Mouse (Mus musculus) neural tube, embryonic 14.5 days (tissue): ENCODE measurements around the gene Add1. TPM values are rescaled to one million over a fixed set of nuclear protein-coding genes. Genes with fewer than 3 reads are reported as not detected.

ENCODE experiments used
- ATAC-seq: fragments of 200-750 bp; cut with Nextera tagmentation; 2 replicates; pipeline ENCODE4 v1.8.0; 2017; ENCODE audit warnings: low read depth, mild to moderate bottlenecking, moderate TSS enrichment, moderate library complexity
- H3K27ac ChIP-seq: fragments of 300-500 bp; sonication (generic); 2 replicates; pipeline ENCODE4 v1.5.1; 2014; ENCODE audit warnings: low read depth, mild to moderate bottlenecking, control low read depth, low read length, moderate library complexity, mixed read lengths
- H3K27me3 ChIP-seq: fragments of 300-500 bp; sonication (generic); 2 replicates; pipeline ENCODE4 v1.6.1; 2014; ENCODE audit warnings: low read length; ENCODE audit not compliant: control insufficient read depth, insufficient read depth
- H3K36me3 ChIP-seq: fragments of 300-500 bp; sonication (generic); 2 replicates; pipeline ENCODE4 v1.6.1; 2014; ENCODE audit warnings: low read length, mixed read lengths; ENCODE audit not compliant: control insufficient read depth, insufficient read depth
- H3K4me1 ChIP-seq: fragments of 300-500 bp; sonication (generic); 2 replicates; pipeline ENCODE4 v1.6.1; 2014; ENCODE audit warnings: low read length; ENCODE audit not compliant: control insufficient read depth, insufficient read depth
- H3K4me2 ChIP-seq: fragments of 300-500 bp; sonication (generic); 2 replicates; pipeline ENCODE4 v1.6.1; 2014; ENCODE audit warnings: mild to moderate bottlenecking, low read depth, low read length, control low read depth
- H3K4me3 ChIP-seq: fragments of 300-500 bp; sonication (generic); 2 replicates; pipeline ENCODE4 v1.5.1; 2014; ENCODE audit warnings: low read depth, low read length, control low read depth, mixed read lengths
- H3K9ac ChIP-seq: fragments of 300-500 bp; sonication (generic); replicated peaks from 2 replicates; pipeline ENCODE4 v1.6.1; 2014; ENCODE audit warnings: low read depth, mild to moderate bottlenecking, control low read depth, low read length, mixed read lengths
- H3K9me3 ChIP-seq: fragments of 300-500 bp; sonication (generic); 2 replicates; pipeline ENCODE4 v1.6.1; 2016; ENCODE audit warnings: low read length; ENCODE audit not compliant: control insufficient read depth
- WGBS: fragments of 180-500 bp; shearing (Covaris S2); extraction: QIAGEN DNeasy Blood & Tissue Kit; methylation state at CpG from one replicate; pipeline ENCODE4 v1.1.7; 2014; 5-methylcytosine and 5-hydroxymethylcytosine counted together
- microRNA-seq: library from miRNA; unstranded; fragments of <30 nt; microRNA quantifications from one replicate; pipeline ENCODE4, GENCODE M21; 2016
- polyA plus RNA-seq: library from polyadenylated mRNA; unstranded; fragments of >200 nt; fragmentation: Nextera tagmentation; extraction: Ambion mirVana; gene quantifications from 2 replicates; pipeline ENCODE4 v1.2.1, GENCODE M21; 2014

Add1 gene
- polyA plus RNA-seq, 1 experiment from 2014 or later = 213 TPM

DNA sequence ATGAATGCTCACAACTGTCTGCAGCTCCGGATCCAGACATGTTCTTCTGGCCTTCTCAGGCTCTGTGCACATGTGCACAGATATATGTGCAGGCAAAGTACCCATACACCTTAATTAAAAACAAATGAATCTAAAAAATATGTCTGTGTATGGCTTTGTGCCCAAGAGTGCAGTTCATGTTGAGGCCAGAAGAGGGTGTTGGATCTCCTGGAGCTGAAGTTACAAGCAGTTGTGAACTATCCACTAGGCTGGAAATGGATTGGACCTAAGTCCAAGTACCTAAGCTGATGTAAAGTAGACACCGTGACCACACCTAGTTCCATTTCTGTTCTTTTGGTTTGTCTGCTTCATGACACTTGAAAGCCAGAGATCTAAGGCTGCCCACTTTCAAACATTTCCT lies 96.0 kb downstream of the Add1 start:
- WGBS = 82% methylated on average over 2 of the region's 2 CpGs
- ATAC-seq = no peak
- no peaks in the 10 kb centered on the region for H3K9me3 ChIP-seq
- no peak overlapping the region for H3K4me2 ChIP-seq
- H3K27ac ChIP-seq = no peak overlapping the region
- no peaks in the 10 kb centered on the region for H3K4me1 ChIP-seq
- no peaks in the 10 kb centered on the region for H3K36me3 ChIP-seq
- H3K4me3 ChIP-seq = no peak overlapping the region
- H3K27me3 ChIP-seq = no peaks in the 10 kb centered on the region
- H3K9ac ChIP-seq = no peak overlapping the region

DNA sequence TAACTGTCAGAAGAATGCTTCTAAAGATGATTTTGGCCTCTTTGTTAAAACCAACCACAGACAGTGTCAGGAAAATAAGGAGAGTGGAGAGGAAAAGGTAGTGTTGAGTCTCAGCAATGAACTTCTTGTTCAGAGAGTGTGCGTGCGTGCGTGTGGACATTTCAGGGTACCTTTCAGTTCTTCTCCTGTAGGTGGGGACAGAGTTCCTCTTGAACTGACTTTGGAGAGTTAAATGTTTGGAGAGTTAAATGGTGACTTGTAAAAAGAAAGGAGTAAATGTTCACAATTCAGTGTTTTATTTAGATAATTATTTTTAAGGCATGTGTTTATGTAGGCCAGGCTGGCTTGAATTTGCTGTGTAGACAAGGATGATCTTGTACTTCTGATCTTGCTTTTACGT lies 96.8 kb downstream of the Add1 start:
- ATAC-seq = no peak
- no peak overlapping the region for H3K27ac ChIP-seq
- no peaks in the 10 kb centered on the region for H3K4me1 ChIP-seq
- no peak overlapping the region for H3K4me3 ChIP-seq
- no peak overlapping the region for H3K9ac ChIP-seq
- no peaks in the 10 kb centered on the region for H3K27me3 ChIP-seq
- H3K4me2 ChIP-seq = no peak overlapping the region
- H3K9me3 ChIP-seq = no peaks in the 10 kb centered on the region
- H3K36me3 ChIP-seq = no peaks in the 10 kb centered on the region
- WGBS = 75% methylated on average over 4 of the region's 4 CpGs

Small RNA genes within 50 kb of the gene (microRNA-seq; reads per million reads assigned to microRNA genes)
- not detected for gene Mir7036b

Other genes starting within 250 kb of the Add1 start
- 142 and 146 TPM in 2 replicates for gene Rnf4, start 237.4 kb upstream of the Add1 start, polyA plus RNA-seq
- 20.5 and 24.1 TPM in 2 replicates for gene Fam193a, start 203.7 kb upstream of the Add1 start, polyA plus RNA-seq
- 11.4 TPM in 2 replicates for gene Tnip2, start 59.7 kb upstream of the Add1 start, polyA plus RNA-seq
- 20.6 and 29.8 TPM in 2 replicates for gene Sh3bp2, start 47.8 kb upstream of the Add1 start, polyA plus RNA-seq
- 74.1 and 84.9 TPM in 2 replicates for gene Mfsd10, start 63.5 kb downstream of the Add1 start, polyA plus RNA-seq
- gene Nop14, start 86.5 kb downstream of the Add1 start, polyA plus RNA-seq = 21.2 and 22.8 TPM in 2 replicates
- 2.9 and 5.3 TPM in 2 replicates for gene Grk4, start 86.7 kb downstream of the Add1 start, polyA plus RNA-seq
- gene Htt, start 188.1 kb downstream of the Add1 start, polyA plus RNA-seq = 21.9 and 28.5 TPM in 2 replicates